Mouse (Mus musculus): Measurements from ENCODE around the gene Cpsf4l.

The Cpsf4l gene

DNA sequence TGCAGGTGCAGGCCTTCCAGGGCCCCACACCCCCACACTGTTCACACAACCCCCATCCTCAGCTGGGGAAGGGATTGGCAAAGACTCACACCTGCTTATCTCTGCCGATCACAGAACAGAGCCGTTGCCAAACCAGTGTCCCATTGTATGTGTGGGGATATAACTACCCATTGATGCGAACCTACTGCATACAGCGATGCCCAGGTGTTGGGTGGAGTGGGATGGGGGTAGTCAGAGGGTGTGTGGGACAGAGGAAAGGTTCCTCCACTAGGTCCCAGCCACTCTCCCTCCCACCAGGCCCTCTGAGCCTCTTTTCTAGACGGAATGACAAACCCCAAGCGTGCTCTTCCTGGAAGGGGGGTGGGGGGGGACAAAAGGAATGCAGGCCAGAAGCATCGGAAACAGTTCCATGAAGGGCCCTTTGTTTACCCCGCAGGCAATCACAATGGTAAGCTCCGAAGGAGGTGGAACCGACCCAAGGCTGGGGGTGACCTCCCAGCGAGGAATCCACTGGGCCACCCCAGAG, at the start of gene Cpsf4l:
Gene Cpsf4l, minus strand, starts transcription at position 287 of the 526 bp plus-strand sequence.
- no peak for DNase-seq

- DNase-seq, result no peak
Observed at GRCm38 (mm10) chr11:113758851-113759250, 49.0 kb upstream of the Cpsf4l start.

- no peak for DNase-seq
Observed at GRCm38 (mm10) chr11:113756578-113756977, 46.8 kb upstream of the Cpsf4l start.

DNA sequence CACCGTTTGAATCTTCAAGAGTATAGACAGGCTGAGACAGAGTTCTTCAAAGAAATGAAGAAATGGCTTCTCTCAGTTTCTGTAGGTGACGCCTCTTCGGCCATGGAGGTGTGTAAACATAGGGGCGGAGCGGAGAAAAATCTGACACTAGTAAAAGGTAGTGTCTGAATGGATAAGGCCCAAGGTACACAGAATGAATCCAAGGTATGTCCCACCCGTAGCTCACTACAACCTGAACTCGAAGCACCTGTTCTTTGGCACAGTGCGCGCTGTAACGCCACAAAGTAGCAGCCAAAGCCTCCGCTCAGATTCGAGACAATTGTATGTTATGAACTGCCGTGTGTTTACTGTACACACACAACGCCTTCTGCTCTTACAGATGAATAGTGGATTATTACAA, 46.1 kb upstream of the Cpsf4l start:
- no peak for DNase-seq

DNA sequence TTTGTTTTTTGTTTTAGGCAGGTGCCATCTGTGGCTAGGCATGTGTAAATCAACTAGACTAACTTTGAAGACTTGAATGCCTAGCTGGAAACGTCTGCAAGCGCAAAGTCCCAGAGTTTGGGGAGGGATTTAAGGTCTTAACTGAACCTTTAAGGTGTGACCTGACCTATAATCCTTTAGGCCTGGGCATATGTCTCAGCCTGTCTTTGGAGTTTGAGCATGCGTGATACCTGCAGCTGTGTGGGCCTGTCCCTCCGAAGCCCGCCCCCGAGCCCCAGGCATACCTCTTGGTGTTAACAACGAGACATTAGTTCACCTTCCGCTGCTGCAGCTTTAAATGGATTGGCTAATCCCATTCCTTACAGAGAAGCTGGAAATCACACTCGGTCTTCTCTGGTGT, 45.0 kb upstream of the Cpsf4l start:
- no peak for DNase-seq

DNA sequence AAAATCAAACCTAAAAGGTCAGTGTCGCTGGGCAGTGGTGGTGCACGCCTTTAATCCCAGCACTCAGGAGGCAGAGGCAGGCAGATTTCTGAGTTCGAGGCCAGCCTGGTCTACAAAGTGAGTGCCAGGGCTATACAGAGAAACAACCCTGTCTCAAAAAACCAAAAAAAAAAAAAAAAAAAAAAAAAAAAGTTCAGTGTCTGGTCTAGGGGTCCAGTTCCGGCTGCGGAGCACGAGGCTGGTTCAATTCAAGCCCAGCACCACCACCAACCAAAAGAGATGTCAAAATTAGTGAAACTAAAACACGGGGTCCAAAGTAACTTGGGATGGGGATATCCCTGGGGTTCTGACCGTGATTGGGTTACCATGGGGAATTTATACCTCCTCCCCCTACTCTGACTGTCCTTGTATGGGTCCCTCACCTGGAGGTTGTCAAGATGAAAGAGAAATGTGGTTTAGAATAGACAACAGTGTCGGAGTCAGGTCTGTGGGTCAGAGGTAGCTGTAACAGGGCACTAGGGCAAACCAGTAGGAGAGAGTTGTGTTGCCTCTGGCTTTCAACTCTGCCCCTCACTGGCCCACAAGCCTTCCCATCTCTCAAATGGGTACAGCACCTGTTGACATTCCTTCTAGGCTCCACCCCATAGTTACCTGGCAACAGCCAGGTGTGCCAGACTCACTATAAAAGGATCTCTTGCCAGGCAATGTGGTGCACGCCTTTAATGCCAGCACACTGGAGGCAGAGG, 43.0 kb upstream of the Cpsf4l start:
- DNase-seq, result no peak

DNA sequence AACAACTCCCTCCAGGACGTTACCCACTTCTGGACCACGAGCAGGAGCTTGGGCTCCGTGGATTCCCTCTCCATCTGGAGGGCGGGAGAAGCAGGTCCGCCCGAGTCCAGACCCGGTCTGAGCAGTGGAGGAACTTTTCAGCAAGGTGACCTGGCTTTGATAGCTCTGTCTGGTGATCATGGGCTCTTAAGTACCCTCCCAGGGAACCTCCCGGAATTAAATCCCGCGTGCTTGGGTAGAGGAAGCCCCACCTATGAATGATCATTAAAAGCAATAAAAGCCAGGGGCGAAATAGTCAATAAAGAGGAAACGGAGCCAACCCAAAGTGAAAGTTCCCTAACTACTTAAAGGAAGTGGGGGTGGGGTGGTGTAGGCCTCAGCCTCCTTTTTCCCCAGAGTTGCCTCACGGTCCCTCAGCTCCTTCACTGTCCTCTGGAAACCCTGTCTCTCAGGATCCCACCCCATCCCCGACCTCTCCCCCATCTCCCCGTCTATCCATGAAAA, 42.4 kb upstream of the Cpsf4l start:
- no peak for DNase-seq

GRCm38 (mm10) chr11:113751484-113752084, 41.8 kb upstream of the Cpsf4l start, which contains the start of gene Cdc42ep4:
Gene Cdc42ep4, minus strand, starts transcription at chr11:113751881.
- peak; percentile 95 for DNase-seq

DNA sequence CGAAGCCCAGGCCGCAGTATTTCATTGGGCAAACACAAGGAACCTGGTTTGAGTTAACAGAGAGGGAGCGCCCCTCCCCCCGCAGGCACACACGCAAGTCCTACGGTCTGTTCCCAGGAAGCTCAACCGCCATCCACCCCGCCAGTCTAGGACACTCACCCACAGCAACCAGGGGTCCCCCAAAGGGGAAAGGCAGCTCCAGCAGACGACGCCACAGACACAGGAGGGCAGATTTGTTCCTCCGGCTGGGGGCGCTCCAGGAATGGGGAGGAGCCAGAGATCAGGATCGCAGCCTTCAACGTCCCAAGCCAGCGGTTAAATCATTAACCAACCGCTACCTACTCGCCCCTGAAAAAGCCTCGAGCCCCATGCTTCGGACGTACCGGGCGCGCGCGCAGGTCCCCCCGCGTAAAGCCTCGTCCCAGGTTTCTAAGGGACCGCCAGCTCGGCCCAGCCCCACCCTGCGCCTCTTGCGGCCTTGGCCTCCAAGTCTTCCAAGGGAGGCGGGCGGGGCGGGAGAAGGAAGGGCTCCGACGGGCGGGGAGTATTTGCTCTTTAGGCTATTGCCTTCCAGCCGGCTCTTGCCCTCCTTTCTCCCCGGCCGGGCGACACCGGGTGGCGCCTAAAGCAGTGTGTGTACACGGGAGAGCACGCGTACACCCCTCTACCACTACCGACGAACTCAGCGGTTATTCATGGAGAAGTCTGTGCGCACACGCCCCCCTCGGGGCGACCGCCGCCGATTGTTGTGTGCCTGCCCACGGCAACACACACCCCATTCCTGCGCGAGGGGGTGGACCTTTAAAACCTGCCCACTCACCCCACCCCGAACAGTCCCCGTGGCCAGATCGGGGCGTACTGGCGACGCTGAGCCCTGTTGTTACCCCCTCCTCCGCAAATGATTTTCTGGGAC, 41.0 kb upstream of the Cpsf4l start:
- DNase-seq, result peak; percentile 88

GRCm38 (mm10) chr11:113749749-113750351, 40.0 kb upstream of the Cpsf4l start:
- DNase-seq, result peak; percentile 83

GRCm38 (mm10) chr11:113748797-113749521, 39.1 kb upstream of the Cpsf4l start:
- peak; percentile 75 for DNase-seq

GRCm38 (mm10) chr11:113747725-113748380, 38.0 kb upstream of the Cpsf4l start:
- no peak for DNase-seq

- DNase-seq, result peak; percentile 65
Observed at GRCm38 (mm10) chr11:113747056-113747455, 37.2 kb upstream of the Cpsf4l start.

GRCm38 (mm10) chr11:113745961-113746360, 36.1 kb upstream of the Cpsf4l start:
- DNase-seq, result no peak

DNA sequence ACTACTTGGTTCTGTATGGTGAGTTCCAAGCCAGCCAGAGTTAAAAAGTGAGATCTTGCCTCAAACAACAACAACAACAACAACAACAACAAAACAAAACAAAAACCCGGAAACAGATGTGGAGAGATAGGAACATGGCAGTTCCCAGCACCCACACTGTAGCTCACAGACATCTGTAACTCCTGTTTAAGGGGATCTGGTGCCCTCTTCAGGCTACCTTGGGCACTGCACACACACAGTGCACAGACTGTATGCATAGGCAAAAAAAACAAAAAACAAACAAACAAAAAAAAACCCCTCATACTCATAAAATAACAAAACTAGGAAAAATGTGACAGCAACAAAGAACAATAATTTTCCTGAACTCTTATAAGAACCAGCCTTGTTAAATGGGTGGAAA, 33.2 kb upstream of the Cpsf4l start:
- no peak for DNase-seq

GRCm38 (mm10) chr11:113740100-113740499, 30.3 kb upstream of the Cpsf4l start:
- DNase-seq, result no peak

DNA sequence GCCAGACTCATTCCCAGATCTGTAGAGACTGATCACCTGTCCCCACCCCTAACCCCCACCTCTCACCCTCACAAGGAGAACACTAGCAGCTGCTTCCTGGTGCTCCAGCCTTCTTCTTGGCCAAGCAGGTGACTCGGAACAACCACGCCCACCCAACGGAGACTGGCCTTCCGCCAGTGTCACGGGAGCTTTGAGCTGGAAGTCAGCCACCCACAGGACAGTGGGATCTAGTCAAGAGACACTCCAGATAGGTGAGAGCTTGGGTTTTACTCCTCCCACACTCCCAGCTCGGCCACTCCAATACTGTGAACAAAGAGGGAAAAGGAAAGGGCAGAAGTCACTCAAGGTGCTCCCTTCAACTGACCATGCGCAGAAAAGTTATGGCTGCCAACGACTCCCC, 29.4 kb upstream of the Cpsf4l start:
- no peak for DNase-seq

- no peak for DNase-seq
Observed at GRCm38 (mm10) chr11:113737912-113738311, 28.1 kb upstream of the Cpsf4l start.

DNA sequence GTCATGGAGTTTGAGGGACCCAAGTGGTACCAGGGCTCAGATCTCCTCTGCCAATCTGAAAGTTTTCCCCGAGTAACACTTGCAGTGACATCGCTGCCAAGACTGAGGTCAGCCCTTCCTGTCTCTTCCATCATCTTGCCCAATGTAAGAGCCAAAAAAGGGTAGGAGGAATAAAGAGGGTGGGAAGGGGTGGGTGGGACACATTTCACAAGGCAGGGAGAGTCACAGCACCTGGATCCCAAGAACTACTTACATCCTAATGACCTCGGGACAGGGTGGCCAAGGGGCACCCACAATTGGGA, 27.7 kb upstream of the Cpsf4l start:
- no peak for DNase-seq

GRCm38 (mm10) chr11:113736848-113737552, 27.2 kb upstream of the Cpsf4l start:
- no peak for DNase-seq

- DNase-seq, result no peak
Observed at GRCm38 (mm10) chr11:113735151-113735550, 25.3 kb upstream of the Cpsf4l start.

All from liver (tissue).